Mouse (Mus musculus) frontal cortex, postnatal 10 days (tissue): ENCODE measurements around the gene Exosc8.
"Not testable (repeated sequence)": the region's sequence is repeated elsewhere in the genome, so short reads cannot be mapped to it uniquely, and the experiment has no call there.

Experiments used
- DNase-seq, 2 experiments: peaks; one replicate each; pipeline ENCODE4 v3.0.0; 2022; ENCODE audit warnings: low spot score in 2 of 2, mixed read lengths in 1 of 2

Exosc8 gene

GRCm38 (mm10) chr3:54736101-54736927 lies 1.1 kb upstream of the Exosc8 start:
- DNase-seq = no peak

- DNase-seq = peak; percentile 57 to 90
Observed at GRCm38 (mm10) chr3:54734411-54735246, 564 bp downstream of the Exosc8 start.

GRCm38 (mm10) chr3:54732371-54732770 lies 2.8 kb downstream of the Exosc8 start:
- DNase-seq = no peak

GRCm38 (mm10) chr3:54731626-54732150 lies 3.5 kb downstream of the Exosc8 start:
- DNase-seq = no peak

- no peak for DNase-seq
Observed at GRCm38 (mm10) chr3:54728100-54728499, 7.1 kb downstream of the Exosc8 start.

- no peak for DNase-seq
Observed at GRCm38 (mm10) chr3:54727588-54727987, 7.6 kb downstream of the Exosc8 start.

GRCm38 (mm10) chr3:54725344-54725743 lies 9.8 kb downstream of the Exosc8 start:
- no peak for DNase-seq

GRCm38 (mm10) chr3:54723741-54724500 lies 11.3 kb downstream of the Exosc8 start:
- no peak for DNase-seq

GRCm38 (mm10) chr3:54718947-54719346 lies 16.2 kb downstream of the Exosc8 start:
- no peak for DNase-seq

- DNase-seq = no peak
Observed at GRCm38 (mm10) chr3:54717348-54717747, 17.8 kb downstream of the Exosc8 start.

- DNase-seq = no peak
Observed at GRCm38 (mm10) chr3:54715461-54715860, 19.7 kb downstream of the Exosc8 start.

GRCm38 (mm10) chr3:54714253-54714652 lies 20.9 kb downstream of the Exosc8 start, which contains the start of gene Gm21958:
Gene Gm21958, minus strand, starts transcription at chr3:54714353.
- DNase-seq = no peak

GRCm38 (mm10) chr3:54708972-54709371 lies 26.2 kb downstream of the Exosc8 start:
- DNase-seq = no peak

- not testable (repeated sequence) for DNase-seq
Observed at GRCm38 (mm10) chr3:54704106-54704505, 31.1 kb downstream of the Exosc8 start.

GRCm38 (mm10) chr3:54699759-54700301 lies 35.4 kb downstream of the Exosc8 start:
- DNase-seq = no peak

GRCm38 (mm10) chr3:54693056-54693415 lies 42.2 kb downstream of the Exosc8 start:
- no peak for DNase-seq

- peak; percentile 86 to 91 for DNase-seq
Observed at GRCm38 (mm10) chr3:54692202-54693055, 42.8 kb downstream of the Exosc8 start, which contains the start of gene Supt20. Gene Supt20, plus strand, starts transcription at chr3:54692807.

- DNase-seq = no peak
Observed at GRCm38 (mm10) chr3:54689091-54689490, 46.1 kb downstream of the Exosc8 start.

GRCm38 (mm10) chr3:54687245-54687644 lies 47.9 kb downstream of the Exosc8 start:
- no peak for DNase-seq

- no peak for DNase-seq
Observed at GRCm38 (mm10) chr3:54685202-54685601, 50.0 kb downstream of the Exosc8 start.
